Mouse (Mus musculus) neural tube, embryonic 10.5 days (tissue): ENCODE data around the gene Olfr878.
A peak's percentile ranks its signal among the peaks of the same experiment; 100 is the strongest.

Experiments
- DNase-seq: peaks from one replicate; pipeline ENCODE4 v3.0.0-alpha.2; 2017; ENCODE audit warnings: low spot score; ENCODE audit errors: extremely low spot score

Gene Olfr878

DNA sequence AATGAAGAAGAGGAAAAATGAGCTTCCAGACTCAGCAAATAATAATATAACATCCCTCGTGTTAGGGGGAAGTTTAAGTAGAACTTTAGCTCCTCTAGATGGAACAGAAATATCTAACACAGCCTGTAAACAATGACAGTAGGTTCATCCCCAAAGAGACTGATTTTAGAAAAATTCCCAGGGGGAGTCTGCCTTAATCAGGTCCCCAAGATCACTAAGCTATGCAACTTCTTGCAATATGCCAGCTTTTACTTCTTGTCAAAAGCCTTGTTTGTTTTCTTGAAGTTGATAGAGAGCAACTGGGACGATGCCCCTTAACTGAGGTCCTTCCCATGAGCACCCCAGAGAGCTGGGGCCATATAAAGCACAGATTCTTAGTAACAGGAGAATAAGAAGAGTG lies at the start of gene Olfr878:
Gene Olfr878, plus strand, starts transcription at position 301 of the 400 bp plus-strand sequence.
- DNase-seq = no peak

DNA sequence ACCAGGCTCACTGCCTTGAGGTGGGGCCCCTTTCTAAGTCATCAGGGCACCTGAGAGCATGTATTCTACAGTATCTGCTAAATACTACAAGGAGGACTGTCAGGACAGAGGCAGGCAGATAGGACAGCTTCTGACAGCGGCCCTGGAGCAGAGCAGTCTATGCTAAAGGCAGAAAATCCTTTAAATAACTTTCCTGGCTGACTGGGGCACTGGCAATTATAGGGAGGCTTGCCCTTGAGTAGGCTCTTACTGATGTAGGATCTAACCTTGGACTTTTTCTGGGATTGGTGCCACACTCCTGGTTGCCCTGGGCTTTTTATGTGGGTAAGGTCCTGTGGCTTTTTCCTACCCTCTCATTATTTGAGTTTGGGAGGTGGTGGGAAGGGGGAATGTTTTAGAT lies 47.4 kb upstream of the Olfr878 start:
- DNase-seq = no peak

DNA sequence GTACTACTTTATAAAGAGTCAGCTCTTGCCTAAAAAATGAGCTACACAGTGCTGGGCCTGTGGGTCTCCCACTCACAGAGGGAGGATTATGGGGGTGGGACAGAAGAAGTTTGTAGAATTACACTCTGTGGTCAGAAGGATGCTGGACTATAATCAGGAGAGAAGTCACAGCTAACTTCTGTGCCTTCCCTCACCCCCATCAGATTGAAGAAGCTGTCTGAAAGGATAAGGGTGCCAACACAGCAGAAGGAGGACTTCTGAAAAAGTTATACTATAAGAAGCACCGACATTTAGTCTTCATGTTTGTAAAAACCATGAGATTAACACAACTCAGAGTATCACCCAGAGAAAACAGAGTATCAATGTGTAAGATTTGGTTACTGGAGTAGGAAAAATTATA lies 46.5 kb upstream of the Olfr878 start:
- no peak for DNase-seq

DNA sequence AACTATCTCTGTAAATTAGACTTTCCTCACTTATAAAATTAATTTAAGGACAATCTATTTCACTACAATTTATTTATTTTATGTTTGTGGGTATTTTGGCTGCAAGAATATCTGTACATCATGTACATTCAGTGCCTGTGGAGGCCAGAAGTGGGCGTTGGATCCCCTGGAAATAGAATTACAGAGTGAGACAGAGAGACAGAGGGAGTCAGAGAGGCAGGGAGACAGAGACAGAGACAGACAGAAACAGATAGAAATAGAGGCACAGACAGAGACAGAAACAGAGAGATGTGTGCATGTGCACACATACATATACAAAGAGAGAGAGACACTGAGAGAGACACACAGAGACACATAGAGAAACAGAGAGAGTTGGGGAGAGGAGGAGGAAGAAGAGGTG lies 46.1 kb upstream of the Olfr878 start:
- no peak for DNase-seq

DNA sequence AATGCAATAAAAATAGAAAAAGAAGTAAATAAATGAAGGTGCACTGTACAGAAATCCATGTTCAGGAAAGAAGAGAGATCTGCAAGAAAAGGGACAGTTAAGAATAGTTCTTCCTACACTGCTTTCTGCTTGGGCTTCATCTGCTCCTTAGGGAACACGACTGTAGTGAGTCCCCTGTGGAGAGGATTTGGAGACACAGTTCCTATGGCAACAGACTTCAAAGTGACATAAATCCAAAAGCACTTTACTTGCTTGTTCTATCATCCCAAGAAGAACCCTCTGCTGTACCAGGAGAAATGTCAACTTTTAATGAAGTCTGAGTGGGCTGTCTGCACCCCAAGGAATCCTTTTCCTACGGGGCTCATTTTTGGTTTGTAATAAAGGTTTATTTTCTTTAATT lies 26.7 kb upstream of the Olfr878 start:
- no peak for DNase-seq

DNA sequence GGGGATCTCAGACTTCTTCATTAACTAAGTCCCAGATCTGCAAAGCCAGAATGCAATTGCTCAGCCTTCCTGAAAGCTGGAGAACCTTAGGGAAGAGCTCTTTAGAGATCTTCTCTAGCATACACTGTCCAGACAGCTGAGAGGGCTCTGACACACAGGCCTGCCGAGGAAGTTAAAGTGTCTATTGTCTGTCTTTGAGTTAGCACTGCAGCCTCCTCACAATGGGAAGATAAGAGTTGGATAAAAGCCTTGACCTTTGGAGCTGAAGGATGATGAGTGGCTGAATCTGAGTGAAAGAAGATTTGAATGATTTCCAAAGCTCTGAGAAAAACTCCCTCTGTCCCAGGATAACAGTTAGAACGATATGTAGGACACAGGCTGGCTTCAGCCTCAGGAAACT lies 21.0 kb upstream of the Olfr878 start, which contains the start of gene Olfr145:
Gene Olfr145, plus strand, starts transcription at position 64 of the 400 bp plus-strand sequence.
- DNase-seq = no peak

DNA sequence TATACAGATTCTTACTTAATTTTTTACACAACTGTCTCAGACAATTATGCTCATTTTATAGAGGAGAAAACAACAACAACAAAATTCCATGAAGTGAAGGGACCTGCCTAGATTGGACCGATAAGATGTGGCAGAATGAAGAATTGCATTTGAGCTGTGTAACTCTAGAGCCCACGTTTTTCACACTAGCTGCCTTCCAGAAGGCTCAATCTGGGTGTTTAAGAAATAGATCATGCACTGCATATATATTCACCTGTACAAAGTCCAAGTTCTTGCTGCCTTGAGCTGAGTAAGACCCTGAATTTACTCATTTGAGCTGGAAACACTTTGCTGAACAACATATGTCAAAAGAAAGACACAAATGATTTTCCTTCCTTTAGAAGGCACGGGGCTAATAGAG lies 12.1 kb upstream of the Olfr878 start:
- no peak for DNase-seq

DNA sequence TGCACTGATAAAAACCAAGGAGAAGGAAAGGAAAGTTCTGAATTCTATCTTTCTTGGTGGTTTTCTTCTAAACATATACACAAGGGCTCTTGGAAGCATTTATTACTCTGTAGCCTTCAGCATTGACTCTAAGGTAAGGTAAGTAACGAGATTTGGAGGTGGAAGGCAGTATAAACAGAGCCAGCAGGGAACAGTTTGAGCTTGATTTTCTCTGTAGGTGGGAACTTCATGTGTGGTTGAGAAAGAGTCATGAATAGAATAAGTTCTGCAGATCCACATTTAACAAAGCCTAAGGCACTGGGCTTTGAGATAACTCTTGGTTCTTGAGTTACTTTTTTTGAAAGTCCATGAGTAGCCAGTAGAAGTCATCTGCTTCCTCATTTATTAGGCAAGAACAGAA lies 378 bp downstream of the Olfr878 start:
- DNase-seq = no peak

DNA sequence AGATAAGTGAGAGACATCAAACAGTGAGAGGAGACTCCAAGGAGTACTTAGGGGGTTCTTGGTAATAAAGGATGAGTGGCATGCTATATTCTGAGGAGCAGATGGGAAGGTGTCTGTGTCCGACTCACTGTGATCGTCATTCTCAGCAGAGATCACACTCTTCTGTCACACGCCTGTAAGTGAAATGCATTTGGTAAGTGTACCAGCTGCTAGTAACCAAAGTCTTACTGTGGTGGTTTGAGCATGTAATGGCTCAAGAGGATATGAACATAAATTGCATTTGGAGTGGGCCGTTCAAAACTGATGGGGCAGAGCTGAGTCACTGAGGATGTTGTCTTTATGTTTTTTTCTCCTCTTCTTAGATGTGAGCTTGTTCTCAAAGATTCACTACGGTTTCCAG lies 6.6 kb downstream of the Olfr878 start:
- DNase-seq = no peak

DNA sequence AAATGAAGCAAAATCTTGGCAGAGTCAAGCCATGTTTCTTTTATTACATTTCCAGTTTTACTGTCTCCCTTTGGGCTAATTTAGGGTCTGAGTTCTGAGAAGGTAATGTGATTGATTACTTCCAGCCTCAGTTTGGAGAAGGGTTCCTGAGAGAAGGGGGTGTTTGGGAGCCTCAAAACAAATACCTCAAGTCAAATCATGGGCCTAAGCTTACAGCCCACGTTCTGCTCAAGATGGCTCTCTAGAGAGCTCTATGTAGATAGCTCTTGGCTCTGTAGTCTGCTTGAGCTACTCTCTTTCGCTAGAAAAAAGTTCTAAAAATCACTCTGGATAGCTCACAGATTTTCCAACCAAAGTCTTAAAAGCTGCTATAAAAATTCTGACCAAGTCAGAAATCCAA lies 7.8 kb downstream of the Olfr878 start:
- DNase-seq = no peak

DNA sequence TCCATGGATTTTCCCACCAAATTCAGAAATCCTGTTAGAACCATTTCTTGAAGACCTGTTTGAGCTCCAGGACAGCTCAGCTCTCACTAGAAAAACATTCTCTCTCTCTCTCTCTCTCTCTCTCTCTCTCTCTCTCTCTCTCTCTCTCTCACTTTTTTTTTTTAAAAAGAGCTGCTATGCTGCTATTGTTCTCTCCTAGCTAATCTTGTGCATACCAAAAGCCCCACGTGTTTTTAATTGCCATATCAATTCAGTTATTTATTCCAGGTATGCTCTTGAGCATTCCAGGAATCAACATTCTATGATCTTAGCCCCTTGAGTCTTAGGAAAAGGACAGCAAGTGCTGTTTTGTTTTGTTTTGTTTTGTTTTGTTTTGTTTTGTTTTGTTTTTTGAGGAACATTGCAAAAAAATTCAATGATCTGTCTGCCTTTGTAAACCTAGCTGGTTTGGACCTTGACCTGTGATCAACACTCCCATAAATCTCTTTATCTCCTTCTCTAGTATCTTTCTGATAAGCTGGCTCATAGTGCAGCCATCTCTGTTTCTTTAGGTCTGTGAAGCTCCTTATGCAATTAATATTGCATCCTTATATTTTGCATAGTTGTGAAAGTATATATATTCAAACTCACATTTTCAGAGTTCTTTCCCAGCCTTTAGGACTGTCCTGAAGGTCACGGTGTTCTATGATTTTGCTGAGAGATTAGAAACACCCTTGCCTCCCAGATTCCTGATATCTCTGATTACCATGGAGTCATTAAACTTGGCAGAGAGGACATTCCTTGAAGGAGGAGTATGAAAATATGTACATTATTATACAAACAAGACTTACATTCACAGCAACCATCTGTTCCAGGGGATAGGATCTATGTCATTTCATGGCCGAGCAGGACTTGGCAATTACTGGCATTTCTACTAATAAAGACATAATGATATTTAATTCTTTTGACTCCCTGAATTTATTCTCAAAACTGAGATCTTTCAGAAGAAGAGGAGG lies 8.7 kb downstream of the Olfr878 start:
- no peak for DNase-seq

DNA sequence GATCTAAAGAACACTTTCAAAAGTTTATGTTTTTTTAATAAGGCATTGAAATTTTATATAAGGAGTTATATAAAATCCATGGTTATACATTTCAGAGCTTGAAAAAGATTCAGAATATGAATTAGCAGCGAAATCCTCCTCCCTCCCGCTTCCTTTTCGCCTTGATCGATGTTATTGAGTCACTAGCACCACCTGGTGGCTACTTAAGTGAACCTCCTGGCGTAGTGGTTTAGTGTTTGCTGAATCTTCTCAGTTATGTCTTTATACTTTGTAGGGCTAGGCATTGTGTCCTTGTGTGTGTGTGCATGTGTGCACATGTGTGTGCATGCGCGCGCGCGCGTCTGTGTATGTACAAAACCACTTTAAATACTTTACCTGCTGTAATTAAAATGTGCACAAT lies 14.9 kb downstream of the Olfr878 start:
- peak; percentile 40 for DNase-seq

DNA sequence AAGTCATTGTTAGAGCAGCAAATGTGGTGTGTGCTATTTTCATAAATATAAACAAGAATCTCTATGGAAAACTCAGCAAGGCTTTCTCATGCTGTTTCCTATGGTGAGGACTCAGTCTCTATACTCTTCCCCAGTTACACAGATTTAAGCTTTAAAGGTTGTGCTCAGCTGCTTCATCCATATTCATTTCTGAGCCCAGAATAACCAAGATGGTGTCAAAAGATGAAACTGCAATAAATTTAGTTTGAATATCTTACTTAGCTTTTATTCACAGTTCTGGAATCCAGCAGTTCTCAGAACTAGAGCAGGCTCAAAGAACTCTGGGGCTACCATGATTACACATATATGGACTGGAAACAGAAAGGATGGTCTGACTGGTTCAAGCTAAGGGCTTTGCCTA lies 16.5 kb downstream of the Olfr878 start:
- DNase-seq = no peak

DNA sequence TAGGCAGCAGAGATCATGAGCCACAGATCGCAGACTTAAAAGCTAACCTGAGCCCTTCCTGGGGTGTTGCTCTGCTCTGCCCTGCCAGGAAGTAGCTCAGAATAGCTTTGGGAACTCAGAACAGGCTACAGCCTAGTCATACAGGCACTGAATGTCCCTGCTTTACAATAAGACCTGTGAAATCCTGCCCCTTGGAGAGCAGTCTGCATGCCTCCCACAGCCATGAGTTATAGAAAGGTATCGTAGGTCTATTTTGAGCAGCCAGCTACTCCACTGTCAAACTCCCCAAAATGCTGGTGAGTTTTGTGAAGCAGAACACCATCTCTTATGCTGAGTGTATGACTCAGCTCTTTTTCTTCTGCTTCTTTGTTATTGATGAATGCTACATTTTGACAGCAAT lies 23.5 kb downstream of the Olfr878 start:
- no peak for DNase-seq
